Mouse (Mus musculus) heart, postnatal 14 days (tissue): ENCODE measurements around the gene Tspo2. TPM values are rescaled to one million over a fixed set of nuclear protein-coding genes. Genes with fewer than 3 reads are reported as not detected.

Experiments
- DNase-seq, 2 experiments: peaks; one replicate each; pipeline ENCODE4 v3.0.0; 2021 to 2022
- intact Hi-C: fragments of 180-260 bp; cut with DNase I; formaldehyde crosslinking; loops from one replicate; pipeline ENCODE4 v1.15.1; 2025
- total RNA-seq, 2 experiments: library from RNA; stranded (reverse); gene quantifications; 2 replicates each; pipeline ENCODE4 v1.2.3; 2021

Tspo2 gene
- total RNA-seq, 2 experiments from 2014 or later, result 0.96 to 1.8 TPM

DNA sequence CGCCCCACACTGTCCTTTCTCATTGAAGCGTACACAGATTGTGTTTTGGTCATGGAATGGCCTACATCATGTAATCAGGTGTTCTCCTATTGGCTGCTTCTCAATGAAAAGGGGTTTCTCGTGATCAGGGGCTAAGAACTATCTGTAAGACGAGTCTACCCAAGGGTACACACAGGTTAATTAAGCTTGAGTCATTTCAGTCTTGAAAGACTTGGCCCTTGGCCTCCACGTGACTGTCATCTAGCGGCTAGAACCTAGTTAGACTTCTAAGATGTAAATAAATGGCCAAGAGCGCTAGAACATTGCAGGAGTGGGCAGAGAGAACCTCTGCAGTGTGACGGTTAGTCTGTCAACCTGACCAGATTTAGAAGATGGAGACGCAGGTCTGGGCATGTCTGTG is 27.1 kb downstream of the Tspo2 start:
- intact Hi-C loops, result no loop called here
- no peak for DNase-seq

DNA sequence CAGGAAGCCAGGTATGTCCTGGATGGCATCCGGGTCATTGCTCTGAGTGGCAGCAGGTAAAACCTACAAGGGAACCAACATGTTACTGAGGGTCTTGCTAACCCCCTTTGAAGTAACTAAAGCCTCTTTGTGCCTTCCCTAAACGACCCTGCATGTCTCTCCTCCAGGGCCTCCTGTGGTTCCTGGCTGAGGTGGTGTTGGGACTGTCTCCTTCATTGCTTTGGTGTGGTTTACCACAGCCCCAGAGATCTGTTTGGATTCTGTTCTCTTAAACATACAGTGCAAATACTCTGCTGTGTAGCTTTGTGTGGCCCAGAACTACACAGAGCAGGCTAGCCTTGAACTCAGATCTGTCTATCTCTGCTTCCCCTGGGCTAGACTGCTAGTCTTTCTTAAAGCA is 31.8 kb downstream of the Tspo2 start:
- no peak for DNase-seq
- intact Hi-C loops, result no loop called here

DNA sequence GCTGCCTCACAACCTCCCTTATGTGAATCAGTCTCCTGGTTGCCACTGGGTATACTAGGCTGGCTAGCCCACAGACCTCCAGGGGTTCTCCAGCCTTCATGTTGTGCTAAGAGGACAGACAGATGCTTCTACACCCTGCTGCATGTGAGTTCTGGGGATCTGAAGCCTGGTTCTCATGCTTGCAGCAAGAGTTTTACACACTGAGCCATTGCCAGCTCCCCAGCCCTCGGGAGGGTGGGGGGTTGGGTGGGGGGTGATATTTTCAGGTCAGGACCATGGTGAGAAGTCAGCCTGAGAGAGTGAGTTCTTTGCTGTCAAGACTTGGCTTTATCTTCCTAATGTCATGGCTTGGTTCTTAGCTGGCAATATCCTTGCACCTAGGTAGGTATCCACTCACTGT is 32.5 kb downstream of the Tspo2 start:
- intact Hi-C loops, result no loop called here

DNA sequence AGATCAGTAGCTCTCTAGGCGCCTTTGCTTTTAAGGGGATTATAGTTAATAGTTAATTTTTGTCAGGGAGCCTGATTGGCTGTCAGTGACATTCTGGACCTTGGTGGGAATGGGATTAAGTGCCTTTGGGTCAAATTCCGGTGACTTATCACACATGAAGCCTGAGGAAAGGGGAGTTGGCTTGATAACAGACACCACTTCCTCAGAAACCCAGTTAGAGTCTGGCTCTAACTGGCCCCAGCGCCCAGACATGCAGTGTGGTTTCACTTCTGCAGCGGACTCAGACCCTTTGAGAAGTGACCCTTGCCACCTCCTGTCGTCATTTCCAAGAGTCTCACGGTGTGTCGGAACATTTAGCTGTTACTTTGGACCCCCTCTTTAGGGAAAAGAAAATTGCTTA is 33.1 kb downstream of the Tspo2 start:
- peak in 1 of 2 experiments; percentile 20 for DNase-seq
- intact Hi-C loops, result no loop called here

More for the DNA sequence above, 32.5 kb downstream of the Tspo2 start:
- DNase-seq, result no peak

DNA sequence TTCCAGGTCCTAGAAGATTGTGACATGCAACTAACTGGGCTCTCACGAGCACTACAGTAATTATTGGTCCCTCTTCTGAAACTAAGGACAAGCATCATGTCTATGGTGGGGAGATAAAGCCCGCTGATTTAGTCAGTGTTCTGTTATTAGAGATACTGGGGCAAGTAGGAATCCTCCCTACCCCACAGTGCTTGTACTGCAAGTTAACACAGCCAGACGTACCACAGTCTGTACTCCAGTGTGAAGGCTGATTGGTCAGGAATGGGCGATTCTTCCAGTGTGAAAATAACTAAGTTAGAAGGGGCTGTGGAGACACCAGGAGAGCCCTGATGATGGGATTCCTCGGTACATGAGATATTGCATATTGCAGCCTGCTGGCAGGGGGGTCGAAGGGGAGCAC is 33.8 kb downstream of the Tspo2 start:
- DNase-seq, result no peak
- intact Hi-C loops, result loop anchor here (1.0 to 2.0 kb wide), 2 partner anchors 49 to 185 kb away; no protein-coding TSS in a partner anchor

DNA sequence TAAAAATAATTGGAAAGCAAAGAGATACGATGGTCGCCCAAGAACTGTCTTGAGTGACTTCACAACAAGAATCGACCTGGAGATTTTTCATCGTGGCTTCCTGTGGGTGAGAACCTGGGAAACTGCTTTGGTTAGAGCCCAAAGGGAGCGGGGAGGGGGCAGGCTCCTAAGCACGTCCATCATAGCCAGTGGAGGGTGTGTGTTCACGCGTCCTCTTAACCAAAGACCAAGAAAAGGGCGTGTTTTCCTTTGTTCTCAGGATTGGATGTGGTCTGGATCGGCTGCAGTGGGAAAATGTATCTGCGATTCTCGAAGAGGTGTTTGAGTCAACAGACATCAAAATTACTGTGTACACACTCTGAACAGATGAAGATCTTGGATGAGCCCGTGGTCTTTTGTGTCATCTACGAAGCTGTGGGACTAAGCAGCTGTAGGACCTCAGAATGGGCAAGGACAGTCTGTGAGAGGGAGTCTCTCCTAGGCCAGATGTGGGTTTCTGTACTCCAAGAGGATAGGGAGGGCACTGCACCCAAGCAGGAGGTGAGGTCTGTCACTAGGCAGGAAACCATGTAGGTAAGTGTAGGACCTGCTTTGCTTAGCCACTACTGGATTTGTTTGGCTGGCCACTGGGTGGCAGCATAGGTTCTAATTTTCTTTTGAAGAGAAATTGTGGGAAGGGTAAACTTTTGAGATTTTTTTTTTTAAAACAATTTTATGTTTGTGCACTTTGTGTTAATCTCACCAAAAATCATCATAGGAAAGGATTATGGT is 34.7 kb downstream of the Tspo2 start:
- intact Hi-C loops, result loop anchor here (1.0 to 2.0 kb wide), 2 partner anchors 50 to 186 kb away; no protein-coding TSS in a partner anchor
- DNase-seq, result peak; percentile 65 to 77

DNA sequence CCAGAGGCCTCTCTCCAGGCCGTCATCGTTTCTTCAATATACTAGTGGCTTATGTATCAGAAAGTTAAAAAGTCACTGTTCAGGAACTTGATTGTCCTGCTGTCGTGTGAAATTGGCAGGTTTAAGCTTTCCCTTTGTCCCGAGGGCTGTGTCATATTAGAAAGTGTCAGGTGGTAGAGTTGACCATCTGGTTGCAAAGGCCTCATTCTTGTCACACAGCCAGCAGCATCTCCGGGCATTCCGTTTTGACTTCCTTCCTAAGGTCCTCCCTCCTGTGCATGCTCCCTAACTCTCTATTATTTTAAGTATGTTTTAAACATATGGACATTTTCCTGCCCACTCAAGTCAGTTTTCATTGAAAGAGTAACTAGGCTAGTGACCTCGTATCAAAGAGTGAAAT is 35.3 kb downstream of the Tspo2 start:
- intact Hi-C loops, result loop anchor here (2.0 kb wide), 1 partner anchor 51 kb away; no protein-coding TSS in a partner anchor
- no peak for DNase-seq

DNA sequence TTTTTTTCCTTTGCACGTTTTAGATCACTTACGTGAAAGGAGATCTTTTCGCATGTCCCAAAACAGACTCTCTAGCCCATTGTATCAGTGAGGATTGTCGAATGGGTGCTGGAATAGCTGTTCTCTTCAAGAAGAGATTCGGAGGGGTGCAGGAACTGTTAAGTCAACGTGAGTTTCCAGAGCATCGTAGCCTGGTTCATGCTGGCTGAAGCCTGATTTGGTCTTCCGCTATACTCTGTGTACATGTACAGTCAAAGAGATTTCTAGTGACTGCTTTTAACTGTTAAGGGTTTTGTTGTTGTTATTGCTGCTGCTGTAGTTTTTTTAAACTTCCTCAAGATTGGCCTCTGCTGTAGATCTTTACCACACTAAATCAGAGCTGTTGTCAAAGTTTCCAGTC is 40.1 kb downstream of the Tspo2 start:
- DNase-seq, result no peak
- intact Hi-C loops, result no loop called here

DNA sequence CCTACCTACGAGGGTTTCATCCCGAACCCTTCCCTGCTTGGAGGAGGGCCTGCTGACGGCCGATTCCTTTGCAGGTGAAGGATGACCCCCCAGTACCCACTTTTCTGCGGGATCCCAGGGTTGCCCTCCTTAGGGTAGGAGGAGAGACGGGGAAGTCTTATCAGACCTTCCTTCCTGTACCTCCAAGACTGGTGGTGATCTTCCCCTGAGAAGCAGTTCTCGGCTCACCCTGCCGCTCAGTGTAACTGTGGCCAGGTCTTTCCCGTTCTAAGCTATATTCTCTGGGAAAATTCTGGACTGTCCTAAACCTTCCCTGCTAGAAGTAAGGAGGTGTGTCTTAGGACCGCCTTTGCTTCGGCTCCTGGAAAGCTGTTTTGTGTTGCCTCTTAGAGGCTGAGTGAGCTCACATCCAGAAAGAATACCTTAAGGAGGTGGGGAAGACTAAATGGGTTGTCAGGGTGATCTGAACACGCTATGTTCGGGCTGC is 41.0 kb downstream of the Tspo2 start:
- peak in 1 of 2 experiments; percentile 36 for DNase-seq
- intact Hi-C loops, result no loop called here

DNA sequence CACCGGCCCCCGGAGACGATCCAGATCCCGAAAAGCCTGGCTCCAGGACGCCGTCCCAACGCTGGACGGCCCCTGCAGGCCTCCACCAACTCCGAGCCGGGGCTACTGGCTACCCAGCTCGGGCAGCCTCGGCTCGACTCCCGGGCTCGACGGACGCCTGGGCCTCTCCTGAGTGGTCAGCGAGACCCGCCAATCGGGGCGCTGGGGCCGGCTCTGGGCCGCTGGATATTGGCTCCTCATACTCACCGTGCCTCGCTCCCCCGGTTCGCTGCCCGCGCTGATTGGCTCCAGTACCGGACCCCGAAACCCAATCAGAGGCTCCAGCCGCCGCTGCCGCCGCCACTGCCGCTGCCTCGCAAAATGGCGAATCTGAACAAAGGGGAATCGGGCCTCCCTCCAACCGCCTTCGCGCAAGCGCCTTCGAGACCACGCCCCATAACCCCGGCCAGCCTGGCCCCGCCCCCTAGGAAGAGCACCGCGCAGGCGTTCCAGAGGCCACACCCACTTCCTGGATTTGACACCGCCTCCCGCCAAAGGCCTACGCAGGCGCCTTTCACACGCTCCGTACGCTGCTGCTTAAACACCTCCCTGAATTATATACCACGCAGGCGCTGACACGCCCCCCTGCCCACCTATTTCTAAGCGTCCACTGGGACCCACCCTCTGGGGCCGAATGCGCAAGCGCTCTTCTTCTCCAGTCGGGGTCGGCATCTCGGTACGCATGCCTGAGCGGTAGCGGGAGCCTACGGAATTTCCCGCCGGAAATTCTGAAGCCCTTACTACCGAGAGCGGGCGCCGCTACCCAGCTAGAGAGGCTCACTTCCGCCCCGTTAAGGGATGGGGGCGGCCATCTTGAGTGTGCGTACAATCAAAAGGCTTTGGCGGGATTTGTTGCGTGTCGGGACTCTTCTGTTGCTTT is 41.7 kb downstream of the Tspo2 start, which contains the start of the genes Nfya and Oard1:
Gene Nfya, minus strand, starts transcription at position 527 of the 919 bp plus-strand sequence.
Gene Oard1, plus strand, starts transcription at position 635 of the 919 bp plus-strand sequence.
- DNase-seq, result peak; percentile 100
- intact Hi-C loops, result loop anchor here (5.0 kb wide), 1 partner anchor 132 kb away; no protein-coding TSS in a partner anchor

DNA sequence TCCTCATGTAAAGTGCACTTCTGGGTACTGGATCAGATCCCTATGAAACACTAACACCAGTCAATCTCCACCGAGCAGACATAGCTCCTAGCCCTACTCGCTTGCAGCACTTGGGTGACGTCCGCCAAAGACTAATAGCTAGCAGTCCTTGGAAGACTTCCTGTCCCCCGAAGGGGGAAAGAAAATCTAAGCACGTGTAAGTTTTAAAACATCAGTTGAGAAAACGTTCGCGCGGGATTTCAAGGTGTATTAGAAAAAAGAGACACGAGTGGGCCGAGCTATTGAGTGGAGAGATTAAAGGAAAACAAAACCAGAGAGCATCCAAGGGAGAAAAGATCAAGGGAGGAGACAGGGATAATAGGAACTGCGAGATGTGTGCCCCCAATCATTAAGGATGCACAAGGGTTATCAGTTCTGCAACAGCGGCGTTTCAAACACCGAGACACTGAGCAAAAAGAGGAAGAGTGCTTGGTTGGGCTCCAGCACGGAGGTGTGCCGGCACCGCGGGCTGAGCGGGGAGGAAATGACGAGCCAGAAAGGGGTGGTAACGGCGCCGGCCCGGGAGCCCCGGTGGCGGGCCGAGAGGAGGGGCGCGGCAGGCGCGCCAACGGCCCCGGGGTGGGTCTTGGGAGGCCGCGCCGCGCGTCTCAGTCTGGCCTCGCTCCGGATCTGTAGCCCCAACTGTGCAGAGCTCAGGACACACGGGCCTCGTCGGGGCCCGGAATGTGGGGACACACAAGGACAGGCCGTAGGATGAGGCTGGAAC is 42.6 kb downstream of the Tspo2 start:
- peak; percentile 77 to 81 for DNase-seq
- intact Hi-C loops, result loop anchor here (5.0 kb wide), 1 partner anchor 131 kb away; no protein-coding TSS in a partner anchor

DNA sequence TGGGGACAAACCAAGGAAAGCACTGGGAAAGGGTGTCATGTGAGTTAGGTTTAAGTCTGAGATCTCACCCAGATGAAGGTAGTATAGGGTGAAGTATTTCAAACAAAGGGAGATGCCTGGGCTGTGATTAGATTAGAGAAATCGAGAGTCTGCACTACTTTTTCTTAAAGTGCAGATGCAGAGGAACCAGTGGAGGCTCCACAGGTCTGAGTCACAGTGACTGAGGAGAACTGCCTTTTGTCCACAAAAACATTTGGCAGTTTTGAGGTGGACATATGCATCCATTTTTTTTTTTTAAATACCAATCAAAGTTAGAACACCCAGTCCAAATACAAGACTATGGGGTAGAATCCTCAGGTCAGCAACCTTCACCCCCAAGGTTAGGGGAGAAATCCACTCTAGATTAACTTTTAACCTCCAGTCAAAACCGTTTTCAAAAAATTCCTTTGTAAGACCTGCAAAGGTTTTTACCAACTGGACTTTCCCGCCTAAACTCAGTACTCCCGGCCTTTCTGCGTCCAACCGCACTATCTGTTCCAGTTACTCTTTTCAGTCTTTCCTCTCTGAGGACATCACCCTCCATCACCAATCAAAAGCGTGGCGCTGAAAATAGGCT is 43.3 kb downstream of the Tspo2 start:
- intact Hi-C loops, result loop anchor here (5.0 kb wide), 1 partner anchor 131 kb away; no protein-coding TSS in a partner anchor
- no peak for DNase-seq

DNA sequence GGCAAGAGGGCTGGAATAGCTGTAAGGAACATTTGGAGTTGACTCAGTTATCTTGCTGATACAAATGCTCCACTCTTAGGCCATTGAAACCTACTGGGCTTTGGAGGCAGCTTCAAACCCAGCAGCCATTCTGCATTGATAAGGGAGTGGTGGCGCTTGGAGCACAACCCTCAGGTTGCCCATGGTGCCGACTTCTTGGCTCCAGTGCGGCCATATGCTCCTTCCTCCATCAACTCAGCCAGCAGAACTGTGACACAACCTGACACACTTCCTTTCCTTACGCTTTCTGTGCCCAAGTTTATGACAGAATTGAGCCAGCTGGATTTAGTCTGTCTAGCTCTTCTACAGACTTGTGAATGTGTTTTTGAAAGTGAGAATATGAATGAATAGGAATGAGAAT is 44.2 kb downstream of the Tspo2 start:
- DNase-seq, result no peak
- intact Hi-C loops, result loop anchor here (5.0 kb wide), 1 partner anchor 130 kb away; no protein-coding TSS in a partner anchor

DNA sequence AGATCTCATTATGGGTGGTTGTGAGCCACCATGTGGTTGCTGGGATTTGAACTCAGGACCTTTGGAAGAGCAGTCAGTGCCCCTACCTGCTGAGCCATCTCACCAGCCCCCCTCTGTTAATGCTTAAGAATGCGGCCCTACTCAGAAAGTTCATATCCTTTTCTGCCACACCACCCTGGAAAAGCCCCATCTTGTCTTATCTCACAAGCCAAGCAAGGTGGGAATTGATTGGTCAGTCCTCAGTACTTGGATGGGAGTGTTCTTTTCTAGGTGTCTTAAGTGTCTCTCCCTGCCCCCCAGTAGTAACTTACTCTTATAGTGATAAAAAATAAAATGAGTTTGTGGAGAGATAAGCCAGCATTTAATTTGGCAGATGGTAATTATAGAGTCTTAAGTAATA is 46.6 kb downstream of the Tspo2 start:
- intact Hi-C loops, result loop anchor here (5.0 kb wide), 1 partner anchor 127 kb away; no protein-coding TSS in a partner anchor
- DNase-seq, result no peak

DNA sequence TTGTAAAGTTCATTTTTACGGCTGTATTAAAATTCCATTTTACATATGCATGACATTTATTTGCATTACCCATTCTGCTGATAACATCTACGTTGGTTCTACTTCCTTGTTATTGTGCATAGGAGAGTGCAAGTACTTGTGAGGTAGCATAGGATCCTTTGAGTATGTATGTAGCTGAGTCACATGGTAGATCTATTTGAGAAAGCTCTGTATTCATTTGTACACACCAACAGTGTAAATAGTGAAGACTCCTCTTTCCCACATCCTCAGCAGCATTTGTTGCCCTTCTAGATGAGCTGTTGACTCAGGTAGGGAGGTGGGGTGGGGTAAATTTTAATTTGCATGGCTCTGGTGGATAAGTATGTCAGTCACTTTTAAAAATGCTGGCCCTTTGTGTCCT is 47.5 kb downstream of the Tspo2 start:
- intact Hi-C loops, result no loop called here

DNA sequence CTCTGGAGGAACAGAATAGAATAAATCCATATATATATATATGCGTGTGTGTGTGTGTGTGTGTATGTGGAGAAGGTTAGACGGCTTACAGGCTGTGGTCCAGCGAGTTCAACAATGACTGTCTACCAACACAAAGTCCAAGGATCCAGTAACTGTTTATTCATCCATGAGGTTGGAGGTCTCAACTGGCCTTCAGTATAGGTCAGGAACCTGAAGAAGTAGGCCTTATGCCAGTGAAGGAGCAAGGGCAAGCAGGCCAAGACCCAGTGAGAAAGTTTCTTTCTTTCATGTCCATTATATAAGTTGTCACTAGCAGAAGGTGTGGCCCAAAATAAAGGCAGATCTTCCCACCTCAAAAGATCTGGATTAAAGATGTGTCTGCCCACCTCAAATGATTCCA is 48.6 kb downstream of the Tspo2 start:
- DNase-seq, result no peak

More for the DNA sequence above, 47.5 kb downstream of the Tspo2 start:
- DNase-seq, result no peak

DNA sequence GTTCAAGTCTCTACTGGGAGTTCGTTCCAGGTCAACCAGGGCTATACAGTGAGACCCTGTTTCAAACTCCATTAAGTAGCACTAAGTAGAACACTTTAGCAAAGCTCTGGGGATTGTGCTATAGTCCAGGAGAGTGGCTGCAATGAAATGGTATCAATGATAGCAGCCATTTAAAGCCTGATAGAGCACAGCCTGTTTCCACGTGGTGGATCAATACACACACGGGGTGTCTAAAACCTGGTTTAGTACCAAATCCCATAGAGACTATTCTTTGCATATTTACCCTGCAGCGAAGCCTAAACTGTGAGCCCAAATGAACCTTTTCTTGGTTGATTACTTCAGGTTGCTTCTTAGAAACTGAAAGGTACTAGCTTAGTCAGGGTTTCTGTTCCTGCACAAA is 49.6 kb downstream of the Tspo2 start:
- intact Hi-C loops, result no loop called here
- no peak for DNase-seq

More for the DNA sequence above, 48.6 kb downstream of the Tspo2 start:
- intact Hi-C loops, result no loop called here
